Mouse (Mus musculus) cerebellum, adult 11 months (tissue): ENCODE data around the gene Epb41l2.

Source experiments
- DNase-seq: peaks from one replicate; pipeline ENCODE4 v3.0.0; 2022

Gene Epb41l2

GRCm38 (mm10) chr10:25365708-25366107, 6.1 kb downstream of the Epb41l2 start:
- no peak for DNase-seq

DNA sequence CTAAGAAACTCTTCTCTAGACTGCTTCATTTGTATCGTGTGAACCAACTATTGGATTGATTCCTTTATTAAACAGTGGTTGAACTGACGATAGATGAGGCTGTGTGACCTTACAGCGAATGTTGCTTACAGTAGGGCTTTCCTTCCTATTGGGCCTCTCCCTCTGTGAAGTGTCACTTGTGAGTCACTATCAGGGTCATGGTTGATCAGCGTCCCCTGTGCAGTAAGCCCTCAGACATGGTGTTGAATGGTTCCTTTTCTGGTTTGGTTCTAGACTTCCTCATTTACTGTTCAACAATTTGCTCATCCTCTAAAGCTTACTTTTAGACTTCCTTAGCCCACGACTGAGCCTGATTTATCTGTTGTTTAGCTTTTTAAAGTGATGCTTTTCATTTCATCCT, 7.1 kb downstream of the Epb41l2 start:
- DNase-seq, result no peak

DNA sequence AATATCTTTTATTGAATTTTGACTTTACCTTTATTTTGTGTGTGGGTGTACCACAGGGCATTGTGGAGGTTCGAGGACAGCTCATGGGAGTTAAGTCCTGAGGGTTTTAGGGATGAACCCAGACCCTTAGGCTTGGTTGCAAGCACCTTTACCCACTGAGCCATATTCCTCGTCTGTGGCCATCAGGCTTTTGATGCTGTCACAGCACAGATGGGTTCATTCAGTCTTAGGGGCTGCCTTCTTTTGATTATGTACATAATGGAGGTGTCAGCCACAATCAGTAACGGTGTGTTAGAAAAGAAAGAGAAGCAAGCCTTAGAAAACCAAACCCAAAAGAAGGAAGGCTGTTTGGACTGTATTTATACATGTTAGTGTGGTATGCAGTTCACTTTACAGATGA, 9.3 kb downstream of the Epb41l2 start:
- DNase-seq, result no peak

DNA sequence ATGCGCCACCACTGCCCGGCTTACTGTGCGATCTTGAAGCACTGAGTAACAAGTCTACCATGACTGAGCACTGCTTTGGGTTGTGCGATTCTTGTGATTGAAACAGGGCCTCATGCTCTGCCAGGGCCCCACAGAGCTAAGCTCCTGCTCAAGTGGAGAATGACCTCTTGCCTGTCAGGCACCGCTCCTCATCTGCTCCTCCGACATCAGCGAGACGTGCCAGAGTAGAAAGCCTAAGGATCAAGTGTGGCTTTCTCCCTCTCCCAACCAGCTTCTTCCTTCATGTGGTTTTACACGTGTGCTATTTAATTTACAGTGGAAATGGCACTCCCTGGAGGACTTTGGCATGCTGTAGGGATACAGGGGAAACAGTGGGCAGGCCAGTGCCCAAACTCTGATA, 10.1 kb downstream of the Epb41l2 start:
- DNase-seq, result no peak

GRCm38 (mm10) chr10:25371336-25371735, 11.7 kb downstream of the Epb41l2 start:
- DNase-seq, result no peak

- no peak for DNase-seq
Measured at GRCm38 (mm10) chr10:25371915-25372371, 12.3 kb downstream of the Epb41l2 start.

- no peak for DNase-seq
Measured at GRCm38 (mm10) chr10:25372510-25373148, 13.0 kb downstream of the Epb41l2 start.

- no peak for DNase-seq
Measured at GRCm38 (mm10) chr10:25375036-25375435, 15.4 kb downstream of the Epb41l2 start.

GRCm38 (mm10) chr10:25380746-25381481, 21.3 kb downstream of the Epb41l2 start:
- DNase-seq, result no peak

DNA sequence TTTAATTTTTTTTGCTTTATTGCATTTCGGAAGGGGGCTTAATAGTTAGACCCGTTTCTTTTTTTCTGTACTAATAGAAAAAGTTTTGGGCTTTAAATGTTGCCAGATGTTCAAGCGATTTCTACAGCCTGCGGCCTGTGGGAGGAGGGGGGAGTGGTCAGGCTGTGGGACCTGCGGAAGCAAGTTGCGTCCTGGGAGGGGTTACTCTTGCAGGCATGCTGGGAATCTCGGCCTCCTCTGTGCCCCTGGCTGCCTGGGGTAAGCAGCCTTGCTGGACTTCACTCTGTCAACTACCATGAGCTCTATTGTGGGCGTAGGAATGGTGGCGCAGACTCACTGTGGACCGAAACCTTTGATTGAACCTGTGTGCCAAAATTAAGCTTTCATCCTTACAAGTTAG, 22.4 kb downstream of the Epb41l2 start:
- no peak for DNase-seq

GRCm38 (mm10) chr10:25383171-25383570, 23.6 kb downstream of the Epb41l2 start:
- DNase-seq, result no peak

DNA sequence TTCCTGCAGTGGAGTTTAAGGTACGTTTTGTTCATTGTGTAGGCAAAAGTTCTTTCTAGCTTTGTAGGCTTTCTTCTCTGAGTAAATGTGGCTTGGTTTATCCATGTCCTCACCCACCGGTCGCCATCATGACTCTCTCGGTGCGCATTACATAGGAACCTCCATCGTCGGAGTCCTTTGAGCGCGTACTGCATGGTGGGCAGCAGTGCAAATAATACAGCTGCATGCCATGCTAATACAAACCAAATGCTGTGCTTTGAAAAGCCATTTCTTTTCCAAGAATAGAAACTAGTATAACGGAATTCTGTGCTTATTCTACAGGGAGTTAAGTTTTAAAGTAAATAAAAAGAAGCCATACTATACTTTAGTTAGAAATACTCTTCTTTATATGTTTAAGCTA, 24.8 kb downstream of the Epb41l2 start:
- no peak for DNase-seq

DNA sequence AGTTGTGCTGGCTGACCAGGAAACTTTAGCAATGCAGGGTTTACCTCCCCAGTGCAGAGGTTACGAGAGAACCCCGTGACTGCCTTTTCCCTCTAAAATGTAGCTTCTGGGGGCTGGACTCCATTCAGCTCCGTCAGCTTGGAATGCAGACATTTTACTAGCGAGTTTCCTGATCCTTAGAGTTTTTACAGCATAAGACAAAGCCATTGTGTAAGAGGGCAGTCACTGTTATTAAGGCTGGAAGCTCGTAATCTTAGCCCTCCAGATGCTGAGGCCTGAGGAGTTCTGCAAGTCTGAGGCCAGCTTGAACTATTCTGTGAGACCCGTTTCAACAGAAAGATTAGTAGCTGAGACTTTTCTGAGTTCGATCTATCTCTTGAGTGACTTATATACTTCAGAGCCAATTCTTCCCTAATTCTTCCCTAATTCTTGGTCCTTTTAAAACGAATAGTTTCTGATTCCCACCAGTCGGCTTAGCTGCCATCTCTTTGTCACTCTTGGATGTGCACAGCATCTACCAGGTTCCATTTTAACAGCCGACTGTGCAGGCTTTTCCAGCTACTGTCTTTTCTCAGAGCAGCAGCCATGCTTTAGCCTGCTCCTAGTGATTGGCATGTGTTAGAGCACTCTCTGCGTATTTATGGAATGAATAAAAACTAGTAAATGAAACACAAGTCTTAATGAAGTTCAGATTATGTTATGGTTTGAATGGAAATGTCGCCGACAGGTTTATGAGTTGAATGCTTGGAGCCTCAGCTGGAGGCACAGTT, 26.4 kb downstream of the Epb41l2 start:
- no peak for DNase-seq

GRCm38 (mm10) chr10:25386868-25387267, 27.3 kb downstream of the Epb41l2 start:
- DNase-seq, result no peak

- no peak for DNase-seq
Measured at GRCm38 (mm10) chr10:25387268-25387667, 27.7 kb downstream of the Epb41l2 start.

GRCm38 (mm10) chr10:25392786-25393185, 33.2 kb downstream of the Epb41l2 start:
- DNase-seq, result no peak

DNA sequence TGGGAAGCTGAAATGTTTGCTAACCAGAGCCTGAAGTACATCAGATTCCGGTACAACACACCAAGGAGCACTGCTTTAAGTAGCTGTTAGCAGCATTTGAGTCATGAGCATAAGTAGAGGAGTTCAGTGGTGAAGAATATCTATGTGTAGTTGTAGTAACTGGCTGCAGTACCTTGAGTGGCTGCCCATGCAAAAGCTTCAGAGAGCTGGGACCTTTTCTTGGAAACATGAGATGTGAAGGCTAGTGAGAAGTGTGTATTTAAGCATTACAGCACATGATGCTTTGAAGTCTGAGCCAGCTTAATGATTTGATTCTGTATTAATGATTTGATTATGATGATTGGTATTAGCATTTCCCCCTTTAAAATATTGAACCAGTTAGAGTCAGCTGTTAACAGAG, 34.1 kb downstream of the Epb41l2 start:
- DNase-seq, result no peak

GRCm38 (mm10) chr10:25395236-25395886, 35.8 kb downstream of the Epb41l2 start:
- DNase-seq, result no peak

GRCm38 (mm10) chr10:25396859-25397258, 37.3 kb downstream of the Epb41l2 start:
- no peak for DNase-seq

- no peak for DNase-seq
Measured at GRCm38 (mm10) chr10:25397767-25398690, 38.4 kb downstream of the Epb41l2 start.

- DNase-seq, result no peak
Measured at GRCm38 (mm10) chr10:25399016-25399415, 39.4 kb downstream of the Epb41l2 start.

- DNase-seq, result no peak
Measured at GRCm38 (mm10) chr10:25400076-25400475, 40.5 kb downstream of the Epb41l2 start.
